Mouse (Mus musculus): ENCODE data around the gene Ctnnd1.

Ctnnd1 gene

DNA sequence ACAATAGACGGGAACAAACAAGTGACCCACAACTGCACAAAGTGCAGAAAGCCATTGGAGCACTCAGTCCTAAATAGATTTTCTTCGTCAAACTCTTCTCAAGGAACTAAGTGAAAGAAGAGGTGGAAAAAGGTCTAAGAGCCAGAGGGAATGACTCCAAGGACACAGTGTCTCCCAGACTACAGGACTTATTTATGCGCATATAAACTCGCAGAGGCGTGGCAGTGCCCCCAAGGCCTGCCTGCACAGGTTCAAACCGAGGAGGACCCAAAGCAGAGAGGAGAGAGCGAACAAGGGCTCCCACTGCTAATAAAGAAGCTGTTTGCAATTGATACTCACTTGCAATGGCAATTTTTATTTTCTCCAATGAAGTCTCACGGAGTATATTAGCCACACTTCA, 64.9 kb downstream of the Ctnnd1 start:
- TF ChIP-seq GATA4 (IDR thresholded peaks at IDR 0.05; ENCODE audit: insufficient replicate concordance, low read length), result no peak

GRCm38 (mm10) chr2:84582286-84582685, 68.3 kb downstream of the Ctnnd1 start:
- no peak for TF ChIP-seq GATA4 (IDR thresholded peaks at IDR 0.05; ENCODE audit: insufficient replicate concordance, low read length)

DNA sequence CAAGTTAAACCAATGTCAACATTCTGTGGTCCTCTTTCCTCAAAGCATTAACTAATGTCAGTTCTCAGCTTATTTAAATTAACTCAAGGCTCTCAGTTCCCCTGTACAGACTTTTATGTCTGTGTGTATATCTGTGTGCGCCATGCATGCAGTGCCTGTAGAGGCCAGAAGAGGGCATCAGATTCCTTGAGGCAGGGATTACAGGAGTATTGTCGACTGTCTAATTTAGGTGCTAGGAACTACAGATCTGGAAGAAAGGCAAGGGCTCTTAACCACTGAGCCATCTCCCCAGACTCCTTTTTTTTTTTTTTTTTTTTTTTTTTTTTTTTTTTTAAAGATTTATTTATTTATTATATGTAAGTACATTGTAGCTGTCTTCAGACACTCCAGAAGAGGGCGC, 69.4 kb downstream of the Ctnnd1 start:
- no peak for TF ChIP-seq GATA4 (IDR thresholded peaks at IDR 0.05; ENCODE audit: insufficient replicate concordance, low read length)

- no peak for TF ChIP-seq GATA4 (IDR thresholded peaks at IDR 0.05; ENCODE audit: insufficient replicate concordance, low read length)
Observed at GRCm38 (mm10) chr2:84579311-84579710, 71.3 kb downstream of the Ctnnd1 start.

DNA sequence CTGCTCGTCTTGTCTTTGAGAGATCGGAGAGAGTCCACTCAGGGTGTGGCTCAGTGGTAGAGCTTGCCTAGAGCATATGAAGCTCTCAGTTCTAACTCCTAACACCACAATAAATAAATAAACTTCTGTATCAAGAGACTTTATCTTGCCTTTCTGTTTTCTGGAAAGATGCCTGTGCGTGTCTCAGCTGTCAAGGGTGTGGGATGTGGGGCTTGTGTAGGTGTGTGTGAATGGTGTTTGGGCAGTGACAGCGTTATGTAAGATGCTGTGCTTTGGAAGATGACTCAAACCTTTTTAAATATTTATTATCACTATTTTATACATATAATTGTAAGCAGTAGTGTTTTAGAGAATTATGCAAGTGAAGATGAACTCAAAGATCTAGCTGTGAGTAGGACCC, 76.4 kb downstream of the Ctnnd1 start:
- TF ChIP-seq GATA4 (IDR thresholded peaks at IDR 0.05; ENCODE audit: insufficient replicate concordance, low read length), result no peak

- TF ChIP-seq GATA4 (IDR thresholded peaks at IDR 0.05; ENCODE audit: insufficient replicate concordance, low read length), result no peak
Observed at GRCm38 (mm10) chr2:84556888-84557514, 93.6 kb downstream of the Ctnnd1 start.

DNA sequence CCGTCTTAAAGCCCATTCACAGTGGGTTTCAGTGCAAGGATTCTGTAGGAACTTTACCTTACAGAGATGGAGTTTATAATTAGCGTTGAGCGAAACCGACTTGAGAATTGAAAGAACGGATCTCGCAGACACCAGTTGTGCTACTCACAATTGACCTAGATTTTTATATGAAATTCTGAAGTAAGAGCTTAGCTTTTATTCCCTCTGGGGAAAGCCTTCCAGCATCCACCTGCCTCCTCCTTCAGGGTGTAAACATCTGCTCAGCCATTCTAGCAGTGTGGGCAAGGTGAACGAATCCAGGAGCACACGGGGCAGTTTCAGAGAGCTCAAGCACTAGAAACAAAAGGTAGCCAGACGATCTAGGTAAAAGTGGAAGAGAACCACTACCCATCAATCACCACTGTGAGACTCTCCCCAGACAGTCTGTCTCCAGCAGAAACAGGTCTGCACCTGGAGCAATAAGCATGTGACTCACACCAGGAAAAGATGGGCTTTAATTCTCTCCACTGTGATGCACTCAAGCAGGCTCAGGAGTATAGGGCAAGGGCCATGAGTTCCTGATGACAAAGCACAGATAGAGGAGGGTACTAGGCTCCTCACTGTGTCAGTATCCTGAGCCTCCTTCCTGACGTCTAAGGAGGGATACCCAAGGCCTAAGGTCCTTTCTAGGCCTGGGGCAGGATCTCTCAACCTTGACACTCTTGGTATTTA, 99.0 kb downstream of the Ctnnd1 start:
- no peak for TF ChIP-seq GATA4 (IDR thresholded peaks at IDR 0.05; ENCODE audit: insufficient replicate concordance, low read length)
